Mouse (Mus musculus) cerebellum, adult 2 months (tissue): ENCODE data around the gene Stox2.

Experiments used
- CTCF ChIP-seq: fragments of 200-500 bp; IDR thresholded peaks from 2 replicates; pipeline ENCODE4 v1.5.1; 2011; ENCODE audit warnings: low read depth, mild to moderate bottlenecking, control low read depth, low read length, moderate library complexity, borderline replicate concordance; ENCODE audit not compliant: insufficient read depth
- POLR2A ChIP-seq: fragments of 200-500 bp; IDR thresholded peaks from 2 replicates; pipeline ENCODE4 v1.6.1; 2011; ENCODE audit warnings: low read length, control low read depth, borderline replicate concordance; ENCODE audit not compliant: insufficient read depth

DNA sequence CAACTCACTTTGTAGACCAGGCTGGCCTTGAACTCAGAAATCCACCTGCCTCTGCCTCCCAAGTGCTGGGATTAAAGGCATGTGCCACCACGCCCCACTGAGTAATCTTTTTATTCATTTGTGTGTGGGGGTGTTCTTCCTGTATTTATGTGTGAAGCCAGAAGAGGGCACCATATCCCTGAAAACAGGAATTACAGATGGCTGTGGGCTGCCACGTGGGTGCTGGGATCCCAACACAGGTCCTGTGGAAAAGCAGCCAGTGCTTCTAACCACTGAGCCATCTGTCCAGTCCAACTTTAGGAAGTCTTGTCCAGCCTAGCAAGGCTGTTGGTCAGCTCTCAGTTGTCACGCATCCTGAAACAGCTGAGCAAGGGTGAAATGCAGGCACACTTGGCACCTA lies 41.1 kb upstream of the Stox2 start:
- TF ChIP-seq CTCF (no peak), POLR2A (no peak)
